Mouse (Mus musculus) spleen, embryonic (tissue): ENCODE measurements around the gene Arhgef2.
"Not testable (repeated sequence)": the region's sequence is repeated elsewhere in the genome, so short reads cannot be mapped to it uniquely, and the experiment has no call there.

Source experiments
- CTCF ChIA-PET: fragments of 350-600 bp; sonication (Branson Sonifier 250); formaldehyde crosslinking; loops from one replicate; lab custom pipeline; 2022; lab: Charles Lee

The Arhgef2 gene

GRCm38 (mm10) chr3:88590246-88590645 is 15.5 kb upstream of the Arhgef2 start:
- CTCF ChIA-PET = no interaction called here

GRCm38 (mm10) chr3:88591044-88591443 is 14.7 kb upstream of the Arhgef2 start:
- CTCF ChIA-PET = interaction anchor here (0.6 to 1.7 kb wide), 3 partner anchors 16 to 44 kb away, joined by 3 to 4 read pairs (median 4); no protein-coding TSS in a partner anchor

GRCm38 (mm10) chr3:88591950-88592731 is 13.6 kb upstream of the Arhgef2 start:
- CTCF ChIA-PET = interaction anchor here (0.7 to 1.7 kb wide), 4 partner anchors 14 to 671 kb away, joined by 3 to 4 read pairs (median 4); no protein-coding TSS in a partner anchor

- CTCF ChIA-PET = interaction anchor here (0.7 to 1.7 kb wide), 6 partner anchors 11 to 670 kb away, joined by 3 to 5 read pairs (median 4); no protein-coding TSS in a partner anchor
Observed at GRCm38 (mm10) chr3:88592942-88593576, 12.7 kb upstream of the Arhgef2 start.

GRCm38 (mm10) chr3:88593893-88594580 is 11.7 kb upstream of the Arhgef2 start:
- CTCF ChIA-PET = interaction anchor here (0.5 to 1.2 kb wide), 3 partner anchors 10 to 122 kb away, joined by 3 to 5 read pairs (median 5); no protein-coding TSS in a partner anchor

- CTCF ChIA-PET = not testable (repeated sequence)
Observed at GRCm38 (mm10) chr3:88596547-88596946, 9.2 kb upstream of the Arhgef2 start.

- CTCF ChIA-PET = interaction anchor here (0.7 kb wide), 1 partner anchor 60 kb away, joined by 5 read pairs; no protein-coding TSS in a partner anchor
Observed at GRCm38 (mm10) chr3:88602466-88602865, 3.3 kb upstream of the Arhgef2 start.

GRCm38 (mm10) chr3:88603714-88604161 is 2.0 kb upstream of the Arhgef2 start:
- CTCF ChIA-PET = interaction anchor here (0.8 to 1.7 kb wide), 2 partner anchors 10 to 47 kb away, joined by 5 to 12 read pairs; no protein-coding TSS in a partner anchor

- CTCF ChIA-PET = interaction anchor here (1.7 kb wide), 1 partner anchor 11 kb away, joined by 5 read pairs; no protein-coding TSS in a partner anchor
Observed at GRCm38 (mm10) chr3:88604863-88605262, 903 bp upstream of the Arhgef2 start.

- CTCF ChIA-PET = interaction anchor here (0.7 to 3.0 kb wide), 5 partner anchors 13 to 33 kb away, joined by 3 to 7 read pairs (median 3); no protein-coding TSS in a partner anchor
Observed at GRCm38 (mm10) chr3:88607065-88607757, 1.4 kb downstream of the Arhgef2 start.

- CTCF ChIA-PET = interaction anchor here (0.7 to 3.0 kb wide), 5 partner anchors 13 to 33 kb away, joined by 3 to 7 read pairs (median 3); no protein-coding TSS in a partner anchor
Observed at GRCm38 (mm10) chr3:88607758-88608138, 2.0 kb downstream of the Arhgef2 start.

- CTCF ChIA-PET = no interaction called here
Observed at GRCm38 (mm10) chr3:88609066-88609465, 3.3 kb downstream of the Arhgef2 start.

GRCm38 (mm10) chr3:88614418-88614817 is 8.7 kb downstream of the Arhgef2 start:
- CTCF ChIA-PET = no interaction called here

GRCm38 (mm10) chr3:88615117-88615516 is 9.4 kb downstream of the Arhgef2 start:
- CTCF ChIA-PET = no interaction called here

GRCm38 (mm10) chr3:88615902-88616391 is 10.2 kb downstream of the Arhgef2 start:
- CTCF ChIA-PET = no interaction called here

- CTCF ChIA-PET = no interaction called here
Observed at GRCm38 (mm10) chr3:88616951-88617500, 11.3 kb downstream of the Arhgef2 start.

- CTCF ChIA-PET = no interaction called here
Observed at GRCm38 (mm10) chr3:88618074-88618871, 12.5 kb downstream of the Arhgef2 start.

- CTCF ChIA-PET = interaction anchor here (0.8 to 1.4 kb wide), 2 partner anchors 9 to 23 kb away, joined by 3 to 5 read pairs; no protein-coding TSS in a partner anchor
Observed at GRCm38 (mm10) chr3:88619113-88620097, 13.6 kb downstream of the Arhgef2 start.
